Mouse (Mus musculus) midbrain, embryonic 10.5 days (tissue): Measurements from ENCODE around the gene Tmem273. TPM values are rescaled to one million over a fixed set of nuclear protein-coding genes. Genes with fewer than 3 reads are reported as not detected.

Experiments used
- DNase-seq: peaks from one replicate; pipeline ENCODE4 v3.0.0-alpha.2; 2017; ENCODE audit warnings: low spot score
- H3K27ac ChIP-seq: fragments of 300-500 bp; sonication (generic); replicated peaks from 2 replicates; pipeline ENCODE4 v1.5.1; 2016; ENCODE audit warnings: mild to moderate bottlenecking
- H3K27me3 ChIP-seq: fragments of 300-500 bp; sonication (generic); 2 replicates; pipeline ENCODE4 v1.6.1; 2016; ENCODE audit warnings: low read depth, mild to moderate bottlenecking; ENCODE audit not compliant: poor library complexity, severe bottlenecking
- H3K36me3 ChIP-seq: fragments of 300-500 bp; sonication (generic); 2 replicates; pipeline ENCODE4 v1.6.1; 2016; ENCODE audit warnings: mild to moderate bottlenecking, moderate library complexity
- H3K4me1 ChIP-seq: fragments of 300-500 bp; sonication (generic); 2 replicates; pipeline ENCODE4 v1.6.1; 2016
- H3K4me3 ChIP-seq: fragments of 300-500 bp; sonication (generic); 2 replicates; pipeline ENCODE4 v1.5.1; 2016; ENCODE audit warnings: mild to moderate bottlenecking, moderate library complexity
- H3K9me3 ChIP-seq: fragments of 300-500 bp; sonication (generic); replicated peaks from 2 replicates; pipeline ENCODE4 v1.6.1; 2016; ENCODE audit warnings: mild to moderate bottlenecking
- WGBS: fragments of 180-500 bp; shearing (Covaris S2); methylation state at CpG from one replicate; pipeline ENCODE4 v1.1.7; 2016; 5-methylcytosine and 5-hydroxymethylcytosine counted together
- polyA plus RNA-seq: library from polyadenylated mRNA; unstranded; fragments of >200 nt; fragmentation: Nextera tagmentation; extraction: Ambion mirVana; gene quantifications from 2 replicates; pipeline ENCODE4 v1.2.1, GENCODE M21; 2016

The Tmem273 gene
- 0.25 and 0.56 TPM in 2 replicates for polyA plus RNA-seq

DNA sequence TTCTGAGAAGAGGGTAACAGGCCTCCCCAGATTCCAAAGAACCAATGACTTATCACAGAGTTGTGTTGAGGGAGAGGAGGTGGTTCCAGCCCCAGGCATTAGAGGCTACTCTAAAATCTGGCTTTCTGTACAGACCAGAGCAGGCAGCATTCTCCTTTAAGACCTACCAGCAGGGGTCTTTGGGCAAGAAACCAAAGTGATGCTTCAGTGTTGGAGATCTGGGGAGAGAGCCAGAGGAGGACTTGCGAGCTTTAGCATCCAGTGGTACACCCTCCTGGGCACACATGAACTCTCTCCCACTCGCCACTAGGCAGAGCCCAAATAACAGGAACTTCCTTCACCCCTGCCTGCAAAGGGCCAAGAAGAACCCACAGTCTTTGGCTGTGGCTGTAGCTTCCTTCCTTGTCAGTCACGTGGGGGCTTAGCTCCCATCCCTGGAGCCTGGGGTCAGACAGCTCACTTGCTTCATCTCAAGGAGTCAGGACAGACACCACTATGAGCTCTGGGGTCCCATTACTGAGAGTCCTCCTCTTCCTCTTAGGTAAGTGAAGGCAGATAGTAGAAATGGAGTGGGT lies at the start of gene Tmem273:
Gene Tmem273, plus strand, starts transcription at position 408 of the 575 bp plus-strand sequence.
- Histone ChIP-seq H3K36me3 (no peaks in the 10 kb centered on the region), H3K4me1 (no peaks in the 10 kb centered on the region), H3K27me3 (no peaks in the 10 kb centered on the region), H3K9me3 (no peaks in the 10 kb centered on the region), H3K27ac (no peak within 1 kb of the TSS), H3K4me3 (no peak within 1 kb of the TSS)
- DNase-seq, result no peak
- WGBS, result 68% methylated on average over 3 of the region's 3 CpGs

- H3K9me3 ChIP-seq, result peaks cover 7% of the 10 kb centered on the region; the same call in 1 of the 2 replicates
- H3K4me1 ChIP-seq, result no peaks in the 10 kb centered on the region
- no peak for DNase-seq
- H3K4me3 ChIP-seq, result no peak overlapping the region
- no peaks in the 10 kb centered on the region for H3K36me3 ChIP-seq
- H3K27me3 ChIP-seq, result no peaks in the 10 kb centered on the region
- 90% methylated on average over 6 of the region's 6 CpGs for WGBS
- H3K27ac ChIP-seq, result no peak overlapping the region
Measured at GRCm38 (mm10) chr14:32736561-32736960, 49.2 kb upstream of the Tmem273 start.

GRCm38 (mm10) chr14:32738586-32738985 lies 47.2 kb upstream of the Tmem273 start:
- Histone ChIP-seq H3K27me3 (no peaks in the 10 kb centered on the region), H3K4me1 (no peaks in the 10 kb centered on the region), H3K27ac (no peak overlapping the region), H3K36me3 (no peaks in the 10 kb centered on the region), H3K4me3 (no peak overlapping the region), H3K9me3 (peaks cover 7% of the 10 kb centered on the region; the same call in 1 of the 2 replicates)
- 90% methylated on average over 5 of the region's 5 CpGs for WGBS
- no peak for DNase-seq

GRCm38 (mm10) chr14:32748519-32748918 lies 37.2 kb upstream of the Tmem273 start:
- H3K36me3 ChIP-seq, result no peaks in the 10 kb centered on the region
- no peaks in the 10 kb centered on the region for H3K4me1 ChIP-seq
- H3K27me3 ChIP-seq, result no peaks in the 10 kb centered on the region
- H3K4me3 ChIP-seq, result no peak overlapping the region
- no peak for DNase-seq
- WGBS, result 85% methylated on average over 6 of the region's 6 CpGs
- H3K27ac ChIP-seq, result no peak overlapping the region
- H3K9me3 ChIP-seq, result no peaks in the 10 kb centered on the region

GRCm38 (mm10) chr14:32750727-32751126 lies 35.0 kb upstream of the Tmem273 start:
- DNase-seq, result no peak
- Histone ChIP-seq H3K27me3 (no peaks in the 10 kb centered on the region), H3K9me3 (no peaks in the 10 kb centered on the region), H3K4me3 (no peak overlapping the region), H3K4me1 (no peaks in the 10 kb centered on the region), H3K36me3 (no peaks in the 10 kb centered on the region), H3K27ac (no peak overlapping the region)
- 90% methylated on average over 6 of the region's 6 CpGs for WGBS

DNA sequence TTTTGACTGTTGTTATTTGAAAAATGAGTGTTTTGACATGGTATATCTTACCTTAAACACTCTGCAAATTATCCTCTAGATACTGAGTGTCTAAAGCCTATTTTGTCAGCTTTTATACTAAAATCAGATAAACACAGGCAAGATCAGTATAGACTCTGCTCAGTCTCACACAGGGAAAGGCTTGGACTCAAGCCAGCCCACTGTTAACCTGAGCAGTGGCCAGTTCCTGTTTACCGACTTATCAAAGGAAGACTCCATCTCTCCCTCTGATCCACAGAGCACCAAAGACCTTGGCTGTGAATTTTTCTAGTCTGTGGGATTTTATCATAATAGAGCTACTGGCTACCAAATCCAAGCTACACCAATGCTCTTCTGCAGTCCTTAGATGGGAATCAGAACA lies 31.5 kb upstream of the Tmem273 start:
- Histone ChIP-seq H3K4me1 (no peaks in the 10 kb centered on the region), H3K36me3 (no peaks in the 10 kb centered on the region), H3K27ac (no peak overlapping the region), H3K9me3 (no peaks in the 10 kb centered on the region), H3K4me3 (no peak overlapping the region), H3K27me3 (no peaks in the 10 kb centered on the region)
- 85% methylated on average over 1 of the region's 1 CpGs for WGBS
- DNase-seq, result no peak

- no peaks in the 10 kb centered on the region for H3K36me3 ChIP-seq
- H3K9me3 ChIP-seq, result no peaks in the 10 kb centered on the region
- H3K27me3 ChIP-seq, result no peaks in the 10 kb centered on the region
- WGBS, result 92% methylated on average over 1 of the region's 1 CpGs
- no peaks in the 10 kb centered on the region for H3K4me1 ChIP-seq
- H3K27ac ChIP-seq, result no peak overlapping the region
- DNase-seq, result no peak
- H3K4me3 ChIP-seq, result no peak overlapping the region
Measured at GRCm38 (mm10) chr14:32762177-32762576, 23.6 kb upstream of the Tmem273 start.

DNA sequence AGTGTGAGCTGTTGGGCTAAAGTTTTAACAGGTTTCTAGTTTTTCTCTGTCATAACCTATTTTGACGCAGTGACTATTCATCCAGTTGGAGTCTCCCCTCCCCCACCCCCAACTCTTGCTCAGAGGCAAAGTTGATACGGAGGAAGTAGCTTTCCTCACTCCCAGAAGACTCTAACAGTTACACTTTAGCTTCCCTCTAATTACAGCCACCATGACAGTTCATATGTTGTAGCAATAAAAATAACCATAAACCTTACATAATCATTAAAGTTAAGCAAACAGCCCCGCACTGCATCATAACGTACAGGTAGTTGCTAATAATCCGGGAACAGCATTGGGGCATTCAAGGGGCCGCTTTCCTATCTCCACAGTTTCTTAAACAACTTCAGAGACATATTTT lies 15.2 kb upstream of the Tmem273 start:
- Histone ChIP-seq H3K4me3 (no peak overlapping the region), H3K4me1 (no peaks in the 10 kb centered on the region), H3K27me3 (no peaks in the 10 kb centered on the region), H3K36me3 (no peaks in the 10 kb centered on the region), H3K9me3 (no peaks in the 10 kb centered on the region), H3K27ac (no peak overlapping the region)
- DNase-seq, result no peak
- WGBS, result 82% methylated on average over 6 of the region's 6 CpGs

GRCm38 (mm10) chr14:32772085-32772484 lies 13.7 kb upstream of the Tmem273 start:
- 93% methylated on average over 4 of the region's 4 CpGs for WGBS
- no peak overlapping the region for H3K27ac ChIP-seq
- no peaks in the 10 kb centered on the region for H3K36me3 ChIP-seq

DNA sequence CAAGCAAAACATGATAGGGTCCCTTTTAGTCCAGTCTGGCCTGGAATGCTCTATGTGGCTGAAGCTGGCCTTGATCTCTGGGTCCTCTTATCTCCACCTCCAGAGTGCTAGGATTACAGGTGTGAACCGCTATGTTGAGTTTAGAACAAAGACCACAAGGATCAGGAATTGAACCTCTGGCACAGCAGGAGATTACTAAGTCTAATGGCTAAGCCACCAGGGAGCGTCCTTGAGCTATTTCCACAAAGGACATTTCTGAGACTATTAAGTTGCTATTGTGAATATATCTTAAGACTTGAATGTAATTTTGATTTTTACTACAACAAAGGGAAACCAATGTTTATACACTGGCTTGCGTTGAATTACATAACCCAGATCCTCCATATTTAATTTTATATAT lies 13.0 kb upstream of the Tmem273 start:
- DNase-seq, result no peak
- Histone ChIP-seq H3K4me3 (no peak overlapping the region), H3K36me3 (no peaks in the 10 kb centered on the region), H3K4me1 (no peaks in the 10 kb centered on the region), H3K27me3 (no peaks in the 10 kb centered on the region), H3K9me3 (no peaks in the 10 kb centered on the region), H3K27ac (no peak overlapping the region)
- 56% methylated on average over 3 of the region's 3 CpGs for WGBS

More at GRCm38 (mm10) chr14:32772085-32772484, 13.7 kb upstream of the Tmem273 start:
- no peak for DNase-seq
- no peaks in the 10 kb centered on the region for H3K27me3 ChIP-seq
- no peaks in the 10 kb centered on the region for H3K9me3 ChIP-seq
- H3K4me3 ChIP-seq, result no peak overlapping the region
- H3K4me1 ChIP-seq, result no peaks in the 10 kb centered on the region

DNA sequence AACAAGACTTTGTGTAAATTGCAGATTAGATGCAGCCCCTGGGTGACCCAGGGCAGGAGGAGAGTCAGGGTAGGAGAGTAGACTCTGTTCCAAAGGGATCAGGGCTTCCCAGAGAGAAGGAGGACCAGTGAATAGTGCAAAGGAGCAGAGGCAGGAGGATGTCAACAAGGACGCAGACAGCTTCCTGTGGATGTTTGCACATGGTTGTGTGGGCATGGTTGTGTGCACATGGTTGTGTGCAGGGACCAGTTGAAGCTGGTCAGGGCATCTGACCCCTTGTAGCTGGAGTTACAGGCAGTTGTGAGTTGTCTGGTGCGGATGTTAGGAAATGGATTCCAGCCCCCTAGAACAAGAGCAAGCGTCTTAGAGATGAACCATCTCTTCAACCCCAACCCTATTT lies 12.3 kb upstream of the Tmem273 start:
- Histone ChIP-seq H3K27ac (no peak overlapping the region), H3K9me3 (no peaks in the 10 kb centered on the region), H3K27me3 (no peaks in the 10 kb centered on the region), H3K4me3 (no peak overlapping the region), H3K36me3 (no peaks in the 10 kb centered on the region), H3K4me1 (no peaks in the 10 kb centered on the region)
- DNase-seq, result no peak
- 88% methylated on average over 3 of the region's 3 CpGs for WGBS

DNA sequence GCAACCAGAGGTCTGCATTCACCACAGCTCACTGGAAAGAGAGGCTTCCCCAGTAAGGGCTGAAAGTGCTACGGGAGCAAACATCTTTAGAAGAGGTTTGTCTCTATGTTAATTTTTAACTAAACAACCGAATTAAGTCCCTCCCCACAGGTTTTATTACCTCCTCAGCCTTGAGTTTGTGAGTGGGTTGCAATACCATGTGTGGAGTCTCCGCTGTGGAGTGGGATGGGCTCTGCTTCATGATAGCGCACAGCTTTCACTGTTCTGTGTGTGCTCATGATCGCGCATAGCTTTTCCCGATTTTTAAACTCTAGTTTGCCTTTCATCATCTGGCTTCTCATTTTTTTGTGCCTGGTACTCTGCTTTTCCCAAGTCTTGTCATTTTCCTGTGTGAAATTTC lies 9.7 kb upstream of the Tmem273 start:
- no peaks in the 10 kb centered on the region for H3K4me1 ChIP-seq
- 92% methylated on average over 7 of the region's 7 CpGs for WGBS
- no peak overlapping the region for H3K4me3 ChIP-seq
- no peaks in the 10 kb centered on the region for H3K9me3 ChIP-seq
- no peak overlapping the region for H3K27ac ChIP-seq
- no peaks in the 10 kb centered on the region for H3K36me3 ChIP-seq
- DNase-seq, result no peak
- H3K27me3 ChIP-seq, result no peaks in the 10 kb centered on the region

- 78% methylated on average over 3 of the region's 3 CpGs for WGBS
- Histone ChIP-seq H3K27ac (no peak overlapping the region), H3K4me3 (no peak overlapping the region), H3K4me1 (no peaks in the 10 kb centered on the region), H3K9me3 (no peaks in the 10 kb centered on the region), H3K27me3 (no peaks in the 10 kb centered on the region), H3K36me3 (no peaks in the 10 kb centered on the region)
- no peak for DNase-seq
Measured at GRCm38 (mm10) chr14:32778362-32778761, 7.4 kb upstream of the Tmem273 start.

DNA sequence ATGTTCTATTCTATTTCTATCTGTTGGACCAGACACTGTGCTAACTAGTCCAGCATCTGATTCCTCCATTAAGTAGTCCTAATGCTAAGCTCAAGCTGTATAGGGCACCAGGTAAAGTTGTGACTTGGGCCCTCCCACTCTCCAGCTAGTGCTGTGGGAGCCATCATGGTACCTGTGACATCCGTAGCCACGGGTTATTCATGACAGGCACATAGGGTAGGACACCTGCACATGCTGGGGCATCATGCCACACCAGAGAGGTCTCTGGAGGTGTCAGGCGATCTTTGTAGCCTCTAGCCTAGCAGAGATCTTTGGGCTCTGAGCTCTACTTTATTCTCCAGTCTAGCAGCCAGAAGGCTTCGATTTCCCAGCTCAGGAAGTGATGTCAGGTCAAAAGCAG lies 2.9 kb upstream of the Tmem273 start:
- 88% methylated on average over 4 of the region's 4 CpGs for WGBS
- Histone ChIP-seq H3K36me3 (no peaks in the 10 kb centered on the region), H3K27ac (no peak overlapping the region), H3K4me3 (no peak overlapping the region), H3K9me3 (no peaks in the 10 kb centered on the region), H3K27me3 (no peaks in the 10 kb centered on the region), H3K4me1 (no peaks in the 10 kb centered on the region)
- DNase-seq, result no peak
